Mouse (Mus musculus) CD8-positive naive resting alpha-beta T cell, adult 2 months (primary cell): ENCODE measurements around the gene 1700008O03Rik.

Experiments
- DNase-seq, 2 experiments: peaks; one replicate each; pipeline ENCODE4 v3.0.0; 2022; ENCODE audit warnings: low read depth in 2 of 2, low spot score in 2 of 2

Gene 1700008O03Rik

GRCm38 (mm10) chr7:44375793-44376192 is 9.8 kb downstream of the 1700008O03Rik start:
- no peak for DNase-seq

- no peak for DNase-seq
Observed at GRCm38 (mm10) chr7:44375207-44375606, 10.4 kb downstream of the 1700008O03Rik start.

- DNase-seq = no peak
Observed at GRCm38 (mm10) chr7:44374756-44375155, 10.9 kb downstream of the 1700008O03Rik start.

- DNase-seq = peak; percentile 40 to 72
Observed at GRCm38 (mm10) chr7:44373889-44374652, 11.5 kb downstream of the 1700008O03Rik start.

- DNase-seq = no peak
Observed at GRCm38 (mm10) chr7:44373460-44373859, 12.2 kb downstream of the 1700008O03Rik start.

- DNase-seq = no peak
Observed at GRCm38 (mm10) chr7:44372678-44373077, 12.9 kb downstream of the 1700008O03Rik start.

- no peak for DNase-seq
Observed at GRCm38 (mm10) chr7:44360792-44361301, 24.8 kb downstream of the 1700008O03Rik start.

- DNase-seq = peak; percentile 78 to 86
Observed at GRCm38 (mm10) chr7:44359908-44360672, 25.5 kb downstream of the 1700008O03Rik start.

GRCm38 (mm10) chr7:44358886-44359654 is 26.6 kb downstream of the 1700008O03Rik start:
- no peak for DNase-seq

- no peak for DNase-seq
Observed at GRCm38 (mm10) chr7:44358012-44358411, 27.6 kb downstream of the 1700008O03Rik start.

GRCm38 (mm10) chr7:44357531-44357930 is 28.1 kb downstream of the 1700008O03Rik start:
- DNase-seq = no peak

- DNase-seq = no peak
Observed at GRCm38 (mm10) chr7:44356590-44357481, 28.8 kb downstream of the 1700008O03Rik start.

GRCm38 (mm10) chr7:44355411-44355810 is 30.2 kb downstream of the 1700008O03Rik start:
- DNase-seq = no peak

- DNase-seq = no peak
Observed at GRCm38 (mm10) chr7:44353601-44354340, 31.8 kb downstream of the 1700008O03Rik start.

- no peak for DNase-seq
Observed at GRCm38 (mm10) chr7:44352750-44353600, 32.6 kb downstream of the 1700008O03Rik start.

GRCm38 (mm10) chr7:44351881-44352749 is 33.5 kb downstream of the 1700008O03Rik start:
- DNase-seq = no peak

- peak; percentile 60 to 76 for DNase-seq
Observed at GRCm38 (mm10) chr7:44350957-44351711, 34.5 kb downstream of the 1700008O03Rik start.
